Mouse (Mus musculus): Measurements from ENCODE around the gene Rfx5. TPM values are rescaled to one million over a fixed set of nuclear protein-coding genes. Genes with fewer than 3 reads are reported as not detected.
A peak's percentile ranks its signal among the peaks of the same experiment; 100 is the strongest.
"Not testable (repeated sequence)": the region's sequence is repeated elsewhere in the genome, so short reads cannot be mapped to it uniquely, and the experiment has no call there.

Gene Rfx5
- polyA plus RNA-seq (2012; fragmentation: generic; extraction: Trizol), result 3.5 TPM

- TF ChIP-seq USF1 (IDR thresholded peaks at IDR 0.05; ENCODE audit: low read depth) (no peak), POLR2A (IDR thresholded peaks at IDR 0.05; ENCODE audit: insufficient read length, low read depth) (peak; percentile 49)
- H3K36me3 ChIP-seq (ENCODE audit: control insufficient read depth, insufficient read depth), result no peaks in the 10 kb centered on the region
- H3ac ChIP-seq (ENCODE audit: control insufficient read depth, insufficient read length), result peak within 1 kb of the TSS; percentile 21
- no peaks in the 10 kb centered on the region for H3K79me2 ChIP-seq (ENCODE audit: control insufficient read depth, insufficient read depth)
- H3K4me3 ChIP-seq, result peak within 1 kb of the TSS; percentile 65
- peak within 1 kb of the TSS; percentile 81 for H3K4me2 ChIP-seq (ENCODE audit: low read depth)
- H3K27me3 ChIP-seq (ENCODE audit: control insufficient read depth, insufficient read depth, insufficient read length), result no peaks in the 10 kb centered on the region
These were observed at the start of gene Rfx5 for GRCm38 (mm10) chr3:94953764-94954616. Gene Rfx5, plus strand, starts transcription at chr3:94954075.

GRCm38 (mm10) chr3:94904759-94905158 is 49.1 kb upstream of the Rfx5 start:
- not testable (repeated sequence) for H3K36me3 ChIP-seq (ENCODE audit: control insufficient read depth, insufficient read depth); H3K4me2 ChIP-seq (ENCODE audit: low read depth); H3K27me3 ChIP-seq (ENCODE audit: control insufficient read depth, insufficient read depth, insufficient read length); H3K4me3 ChIP-seq; H3K79me2 ChIP-seq (ENCODE audit: control insufficient read depth, insufficient read depth); H3ac ChIP-seq (ENCODE audit: control insufficient read depth, insufficient read length)

GRCm38 (mm10) chr3:94906482-94906881 is 47.4 kb upstream of the Rfx5 start:
- H3K79me2 ChIP-seq (ENCODE audit: control insufficient read depth, insufficient read depth), result no peaks in the 10 kb centered on the region

GRCm38 (mm10) chr3:94911050-94911693 is 42.7 kb upstream of the Rfx5 start:
- Histone ChIP-seq H3K4me2 (ENCODE audit: low read depth) (no peak overlapping the region), H3K4me3 (no peak overlapping the region), H3K36me3 (ENCODE audit: control insufficient read depth, insufficient read depth) (no peaks in the 10 kb centered on the region)

More at GRCm38 (mm10) chr3:94906482-94906881, 47.4 kb upstream of the Rfx5 start:
- H3K27me3 ChIP-seq (ENCODE audit: control insufficient read depth, insufficient read depth, insufficient read length), result peaks cover 5% of the 10 kb centered on the region
- H3K36me3 ChIP-seq (ENCODE audit: control insufficient read depth, insufficient read depth), result no peaks in the 10 kb centered on the region
- TF ChIP-seq TCF3 (IDR thresholded peaks at IDR 0.05; ENCODE audit: insufficient read length, low read depth), result no peak
- no peak for TF ChIP-seq SRF (IDR thresholded peaks at IDR 0.05; ENCODE audit: control insufficient read depth, insufficient read length, low read depth)
- TF ChIP-seq E2F4 (IDR thresholded peaks at IDR 0.05; ENCODE audit: insufficient read depth), result no peak
- no peak for TF ChIP-seq MYOG (IDR thresholded peaks at IDR 0.05; ENCODE audit: control insufficient read depth in 1 of 3, insufficient read depth in 1 of 3, insufficient read length in 2 of 3, low read depth in 2 of 3)
- TF ChIP-seq CEBPB (IDR thresholded peaks at IDR 0.05; ENCODE audit: insufficient read depth, poor library complexity, severe bottlenecking), result no peak
- TF ChIP-seq TCF12 (IDR thresholded peaks at IDR 0.05; ENCODE audit: insufficient read depth, poor library complexity, severe bottlenecking), result no peak
- no peak for TF ChIP-seq POLR2AphosphoS2 (IDR thresholded peaks at IDR 0.05; ENCODE audit: insufficient read length, low read depth)
- TF ChIP-seq MAX (IDR thresholded peaks at IDR 0.05; ENCODE audit: low read depth), result no peak
- TF ChIP-seq POLR2A (IDR thresholded peaks at IDR 0.05; ENCODE audit: insufficient read length, low read depth), result no peak
- no peak for TF ChIP-seq USF1 (IDR thresholded peaks at IDR 0.05; ENCODE audit: low read depth)
- TF ChIP-seq MYOD1 (IDR thresholded peaks at IDR 0.05; ENCODE audit: control insufficient read depth in 1 of 3, insufficient read length in 2 of 3, low read depth in 2 of 3), result no peak
- no peak for TF ChIP-seq REST (IDR thresholded peaks at IDR 0.05; ENCODE audit: insufficient read depth, insufficient read length)
- no peak overlapping the region for H3ac ChIP-seq (ENCODE audit: control insufficient read depth, insufficient read length)
- H3K4me3 ChIP-seq, result no peak overlapping the region
- H3K4me2 ChIP-seq (ENCODE audit: low read depth), result no peak overlapping the region

GRCm38 (mm10) chr3:94913801-94914200 is 40.1 kb upstream of the Rfx5 start:
- Histone ChIP-seq H3K4me3 (no peak overlapping the region), H3K36me3 (ENCODE audit: control insufficient read depth, insufficient read depth) (no peaks in the 10 kb centered on the region), H3K4me2 (ENCODE audit: low read depth) (no peak overlapping the region), H3ac (ENCODE audit: control insufficient read depth, insufficient read length) (no peak overlapping the region), H3K27me3 (ENCODE audit: control insufficient read depth, insufficient read depth, insufficient read length) (peaks cover 10% of the 10 kb centered on the region), H3K79me2 (ENCODE audit: control insufficient read depth, insufficient read depth) (no peaks in the 10 kb centered on the region)
- TF ChIP-seq USF1 (IDR thresholded peaks at IDR 0.05; ENCODE audit: low read depth) (no peak), REST (IDR thresholded peaks at IDR 0.05; ENCODE audit: insufficient read depth, insufficient read length) (no peak), E2F4 (IDR thresholded peaks at IDR 0.05; ENCODE audit: insufficient read depth) (no peak), CEBPB (IDR thresholded peaks at IDR 0.05; ENCODE audit: insufficient read depth, poor library complexity, severe bottlenecking) (no peak), POLR2A (IDR thresholded peaks at IDR 0.05; ENCODE audit: insufficient read length, low read depth) (no peak), TCF12 (IDR thresholded peaks at IDR 0.05; ENCODE audit: insufficient read depth, poor library complexity, severe bottlenecking) (no peak), MYOD1 (IDR thresholded peaks at IDR 0.05; ENCODE audit: control insufficient read depth in 1 of 3, insufficient read length in 2 of 3, low read depth in 2 of 3) (no peak), TCF3 (IDR thresholded peaks at IDR 0.05; ENCODE audit: insufficient read length, low read depth) (no peak), MAX (IDR thresholded peaks at IDR 0.05; ENCODE audit: low read depth) (no peak), POLR2AphosphoS2 (IDR thresholded peaks at IDR 0.05; ENCODE audit: insufficient read length, low read depth) (no peak), SRF (IDR thresholded peaks at IDR 0.05; ENCODE audit: control insufficient read depth, insufficient read length, low read depth) (no peak), MYOG (IDR thresholded peaks at IDR 0.05; ENCODE audit: control insufficient read depth in 1 of 3, insufficient read depth in 1 of 3, insufficient read length in 2 of 3, low read depth in 2 of 3) (no peak)

More at GRCm38 (mm10) chr3:94911050-94911693, 42.7 kb upstream of the Rfx5 start:
- Histone ChIP-seq H3K79me2 (ENCODE audit: control insufficient read depth, insufficient read depth) (no peaks in the 10 kb centered on the region), H3K27me3 (ENCODE audit: control insufficient read depth, insufficient read depth, insufficient read length) (peaks cover 10% of the 10 kb centered on the region), H3ac (ENCODE audit: control insufficient read depth, insufficient read length) (no peak overlapping the region)
- TF ChIP-seq USF1 (IDR thresholded peaks at IDR 0.05; ENCODE audit: low read depth), result no peak
- TF ChIP-seq POLR2A (IDR thresholded peaks at IDR 0.05; ENCODE audit: insufficient read length, low read depth), result no peak
- TF ChIP-seq CEBPB (IDR thresholded peaks at IDR 0.05; ENCODE audit: insufficient read depth, poor library complexity, severe bottlenecking), result no peak
- no peak for TF ChIP-seq TCF3 (IDR thresholded peaks at IDR 0.05; ENCODE audit: insufficient read length, low read depth)
- no peak for TF ChIP-seq TCF12 (IDR thresholded peaks at IDR 0.05; ENCODE audit: insufficient read depth, poor library complexity, severe bottlenecking)

Measured in myocyte (in vitro differentiated cells).